Mouse (Mus musculus) adrenal gland, adult (tissue): ENCODE measurements around the gene Atxn10.
"Not testable (repeated sequence)": the region's sequence is repeated elsewhere in the genome, so short reads cannot be mapped to it uniquely, and the experiment has no call there.

Experiments used
- DNase-seq, 2 experiments: peaks; one replicate each; pipeline ENCODE4 v3.0.0; 2022 to 2023; ENCODE audit warnings: low spot score in 1 of 2; ENCODE audit not compliant: inconsistent age in 2 of 2

The Atxn10 gene

GRCm38 (mm10) chr15:85333511-85333910 is 2.5 kb upstream of the Atxn10 start:
- not testable (repeated sequence) for DNase-seq

- no peak for DNase-seq
These were observed 1.8 kb upstream of the Atxn10 start for GRCm38 (mm10) chr15:85334234-85334633.

GRCm38 (mm10) chr15:85336301-85336991 is 401 bp downstream of the Atxn10 start:
- DNase-seq = peak; percentile 82 to 94

GRCm38 (mm10) chr15:85337219-85337618 is 1.2 kb downstream of the Atxn10 start:
- DNase-seq = no peak

GRCm38 (mm10) chr15:85337979-85338378 is 1.9 kb downstream of the Atxn10 start:
- no peak for DNase-seq

- no peak for DNase-seq
These were observed 6.2 kb downstream of the Atxn10 start for GRCm38 (mm10) chr15:85342246-85342645.

GRCm38 (mm10) chr15:85344673-85345072 is 8.6 kb downstream of the Atxn10 start:
- no peak for DNase-seq

- DNase-seq = no peak
These were observed 11.1 kb downstream of the Atxn10 start for GRCm38 (mm10) chr15:85347058-85347700.

- no peak for DNase-seq
These were observed 14.1 kb downstream of the Atxn10 start for GRCm38 (mm10) chr15:85350144-85350543.

- no peak for DNase-seq
These were observed 18.0 kb downstream of the Atxn10 start for GRCm38 (mm10) chr15:85354060-85354459.

GRCm38 (mm10) chr15:85356112-85356511 is 20.1 kb downstream of the Atxn10 start:
- no peak for DNase-seq

- DNase-seq = no peak
These were observed 21.6 kb downstream of the Atxn10 start for GRCm38 (mm10) chr15:85357465-85358225.

- DNase-seq = no peak
These were observed 23.4 kb downstream of the Atxn10 start for GRCm38 (mm10) chr15:85359483-85359882.

GRCm38 (mm10) chr15:85359901-85360300 is 23.9 kb downstream of the Atxn10 start:
- peak; percentile 18 to 65 for DNase-seq

GRCm38 (mm10) chr15:85364366-85364765 is 28.3 kb downstream of the Atxn10 start:
- DNase-seq = peak in 1 of 2 experiments; percentile 47

- DNase-seq = no peak
These were observed 30.9 kb downstream of the Atxn10 start for GRCm38 (mm10) chr15:85366938-85367337.

GRCm38 (mm10) chr15:85369765-85370164 is 33.7 kb downstream of the Atxn10 start:
- no peak for DNase-seq

GRCm38 (mm10) chr15:85373125-85373524 is 37.1 kb downstream of the Atxn10 start:
- DNase-seq = no peak

- DNase-seq = no peak
These were observed 47.4 kb downstream of the Atxn10 start for GRCm38 (mm10) chr15:85383477-85383876.

- peak in 1 of 2 experiments; percentile 30 for DNase-seq
These were observed 52.7 kb downstream of the Atxn10 start for GRCm38 (mm10) chr15:85388696-85389095.

GRCm38 (mm10) chr15:85389915-85390314 is 53.9 kb downstream of the Atxn10 start:
- DNase-seq = peak in 1 of 2 experiments; percentile 69

- no peak for DNase-seq
These were observed 59.3 kb downstream of the Atxn10 start for GRCm38 (mm10) chr15:85395360-85395759.
